Mouse (Mus musculus) lung, adult 2 months (tissue): ENCODE data around the gene Tbx19.

Experiments used
- CTCF ChIP-seq: fragments of 200-500 bp; IDR thresholded peaks from 2 replicates; pipeline ENCODE4 v1.5.1; 2011; ENCODE audit warnings: mild to moderate bottlenecking, low read length, control low read depth; ENCODE audit not compliant: insufficient read depth
- POLR2A ChIP-seq: fragments of 200-500 bp; IDR thresholded peaks from 2 replicates; pipeline ENCODE4 v1.6.1; 2011; ENCODE audit warnings: low read depth, mild to moderate bottlenecking, control low read depth, low read length, borderline replicate concordance; ENCODE audit errors: extremely low read depth

GRCm38 (mm10) chr1:165094871-165095270, 65.7 kb downstream of the Tbx19 start:
- TF ChIP-seq CTCF (no peak), POLR2A (no peak)
